Mouse (Mus musculus) heart, adult 2 months (tissue): ENCODE data around the gene Pdk4.

Source experiments
- CTCF ChIP-seq: fragments of 200-600 bp; IDR thresholded peaks from 2 replicates; pipeline ENCODE4 v1.8.1; 2022; ENCODE audit warnings: antibody characterized with exemption, mild to moderate bottlenecking, moderate library complexity
- EP300 ChIP-seq: fragments of 200-500 bp; IDR thresholded peaks from 2 replicates; pipeline ENCODE4 v1.6.1; 2011; ENCODE audit warnings: low read depth, low read length, control low read depth; ENCODE audit not compliant: insufficient read depth
- POLR2A ChIP-seq: fragments of 200-500 bp; IDR thresholded peaks from 2 replicates; pipeline ENCODE4 v1.6.1; 2011; ENCODE audit warnings: mild to moderate bottlenecking, low read depth, low read length, control low read depth; ENCODE audit not compliant: insufficient read depth

DNA sequence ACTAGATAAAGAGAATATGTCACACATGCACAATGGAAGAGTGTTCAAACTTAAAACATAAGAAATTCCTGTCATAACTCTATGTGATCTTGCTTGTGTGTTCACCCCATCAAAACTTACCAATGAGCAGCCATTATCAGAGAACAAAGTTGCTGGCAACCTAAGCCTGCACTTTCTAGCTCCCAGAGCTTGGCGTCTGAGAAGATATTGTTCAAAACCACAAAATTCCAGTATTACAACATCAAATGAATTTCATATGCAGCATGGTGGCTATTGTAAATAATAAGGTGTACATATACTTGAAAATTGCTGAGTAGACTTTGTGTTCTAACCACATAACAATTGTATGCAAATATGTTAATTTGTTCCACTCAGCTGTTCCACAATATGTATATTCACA is 6.7 kb upstream of the Pdk4 start:
- TF ChIP-seq CTCF, result no peak
- TF ChIP-seq POLR2A, result no peak
- TF ChIP-seq EP300, result no peak
